Mouse (Mus musculus) liver, embryonic 11.5 days (tissue): ENCODE measurements around the gene Chchd4. TPM values are rescaled to one million over a fixed set of nuclear protein-coding genes. Genes with fewer than 3 reads are reported as not detected.

Experiments
- ATAC-seq: fragments of 200-750 bp; cut with Nextera tagmentation; replicated peaks from 2 replicates; pipeline ENCODE4 v1.8.0; 2017; ENCODE audit warnings: moderate number of reproducible peaks, mild to moderate bottlenecking, moderate TSS enrichment, moderate library complexity; ENCODE audit not compliant: low FRiP score
- DNase-seq: peaks from one replicate; pipeline ENCODE4 v3.0.0-alpha.2; 2017; ENCODE audit warnings: low spot score
- H3K27ac ChIP-seq: fragments of 300-500 bp; sonication (generic); 2 replicates; pipeline ENCODE4 v1.5.1; 2014; ENCODE audit warnings: mild to moderate bottlenecking, low read depth, low read length, control low read depth
- H3K27me3 ChIP-seq: fragments of 300-500 bp; sonication (generic); replicated peaks from 2 replicates; pipeline ENCODE4 v1.6.1; 2014; ENCODE audit warnings: low read length, mixed read lengths; ENCODE audit not compliant: control insufficient read depth, insufficient read depth
- H3K36me3 ChIP-seq: fragments of 300-500 bp; sonication (generic); 2 replicates; pipeline ENCODE4 v1.6.1; 2014; ENCODE audit warnings: mild to moderate bottlenecking, low read length, moderate library complexity, mixed read lengths; ENCODE audit not compliant: control insufficient read depth, insufficient read depth
- H3K4me1 ChIP-seq: fragments of 300-500 bp; sonication (generic); replicated peaks from 2 replicates; pipeline ENCODE4 v1.6.1; 2014; ENCODE audit warnings: low read length, mixed read lengths; ENCODE audit not compliant: control insufficient read depth, insufficient read depth
- H3K4me2 ChIP-seq: fragments of 300-500 bp; sonication (generic); 2 replicates; pipeline ENCODE4 v1.6.1; 2014; ENCODE audit warnings: mild to moderate bottlenecking, control low read depth, moderate library complexity
- H3K4me3 ChIP-seq: fragments of 300-500 bp; sonication (generic); 2 replicates; pipeline ENCODE4 v1.5.1; 2014; ENCODE audit warnings: low read depth, low read length, control low read depth
- H3K9ac ChIP-seq: fragments of 300-500 bp; sonication (generic); 2 replicates; pipeline ENCODE4 v1.6.1; 2014; ENCODE audit warnings: low read depth, low read length, control low read depth
- H3K9me3 ChIP-seq: fragments of 300-500 bp; sonication (generic); 2 replicates; pipeline ENCODE4 v1.6.1; 2016; ENCODE audit warnings: low read length, inconsistent platforms, mixed read lengths; ENCODE audit not compliant: control insufficient read depth
- whole genome bisulfite sequencing: fragments of 180-500 bp; shearing (Covaris S2); extraction: QIAGEN DNeasy Blood & Tissue Kit; methylation state at CpG from one replicate; pipeline ENCODE4 v1.1.7; 2014; 5-methylcytosine and 5-hydroxymethylcytosine counted together
- polyA plus RNA-seq: library from polyadenylated mRNA; unstranded; fragments of >200 nt; fragmentation: Nextera tagmentation; extraction: Ambion mirVana; gene quantifications from 2 replicates; pipeline ENCODE4 v1.2.1, GENCODE M21; 2014

Gene Chchd4
- polyA plus RNA-seq, 1 experiment from 2014 or later, result 47.1 TPM

- Histone ChIP-seq H3K9me3 (no peaks in the 10 kb centered on the region), H3K4me2 (no peak overlapping the region), H3K27ac (no peak overlapping the region), H3K4me3 (no peak overlapping the region), H3K36me3 (peaks cover 14% of the 10 kb centered on the region), H3K27me3 (no peaks in the 10 kb centered on the region), H3K9ac (no peak overlapping the region), H3K4me1 (peaks cover under 1% of the 10 kb centered on the region; the same call in 1 of the 2 replicates)
- DNase-seq, result peak; percentile 57
- no peak for ATAC-seq
- 38% methylated on average over 7 of the region's 7 CpGs for WGBS
These were observed 36.0 kb upstream of the Chchd4 start for GRCm38 (mm10) chr6:91509326-91509725.

GRCm38 (mm10) chr6:91508041-91508440 is 34.7 kb upstream of the Chchd4 start:
- Histone ChIP-seq H3K36me3 (peaks cover 27% of the 10 kb centered on the region), H3K4me3 (no peak overlapping the region), H3K9me3 (0 out of 2 replicates have a peak, but pooled peaks cover 3% of the 10 kb centered on the region), H3K27ac (no peak overlapping the region), H3K4me1 (no peaks in the 10 kb centered on the region), H3K9ac (no peak overlapping the region), H3K27me3 (no peaks in the 10 kb centered on the region), H3K4me2 (no peak overlapping the region)
- no peak for DNase-seq
- ATAC-seq, result no peak
- WGBS, result 83% methylated on average over 3 of the region's 3 CpGs

- Histone ChIP-seq H3K9ac (no peak overlapping the region), H3K9me3 (0 out of 2 replicates have a peak, but pooled peaks cover 3% of the 10 kb centered on the region), H3K4me1 (no peaks in the 10 kb centered on the region), H3K27ac (0 out of 2 replicates have a peak overlapping the region, but pooled peaks have one; percentile 2), H3K36me3 (peaks cover 30% of the 10 kb centered on the region), H3K4me3 (no peak overlapping the region), H3K27me3 (no peaks in the 10 kb centered on the region), H3K4me2 (no peak overlapping the region)
- no peak for ATAC-seq
- WGBS, result 64% methylated on average over 5 of the region's 5 CpGs
- DNase-seq, result no peak
These were observed 32.7 kb upstream of the Chchd4 start for GRCm38 (mm10) chr6:91506036-91506435.

GRCm38 (mm10) chr6:91503302-91503701 is 30.0 kb upstream of the Chchd4 start:
- Histone ChIP-seq H3K9me3 (0 out of 2 replicates have a peak, but pooled peaks cover 3% of the 10 kb centered on the region), H3K4me3 (no peak overlapping the region), H3K9ac (no peak overlapping the region), H3K36me3 (peaks cover 41% of the 10 kb centered on the region), H3K27me3 (no peaks in the 10 kb centered on the region), H3K4me1 (no peaks in the 10 kb centered on the region), H3K4me2 (no peak overlapping the region), H3K27ac (no peak overlapping the region)
- ATAC-seq (no peak), DNase-seq (no peak)
- WGBS, result 61% methylated on average over 1 of the region's 1 CpGs

GRCm38 (mm10) chr6:91494526-91494925 is 21.2 kb upstream of the Chchd4 start:
- H3K4me3 ChIP-seq, result no peak overlapping the region
- DNase-seq, result no peak
- H3K9ac ChIP-seq, result no peak overlapping the region
- H3K27ac ChIP-seq, result no peak overlapping the region
- H3K4me2 ChIP-seq, result no peak overlapping the region
- ATAC-seq, result no peak
- H3K4me1 ChIP-seq, result no peaks in the 10 kb centered on the region
- H3K36me3 ChIP-seq, result peaks cover 20% of the 10 kb centered on the region
- H3K9me3 ChIP-seq, result no peaks in the 10 kb centered on the region
- WGBS, result 82% methylated on average over 8 of the region's 8 CpGs
- no peaks in the 10 kb centered on the region for H3K27me3 ChIP-seq

- Histone ChIP-seq H3K4me2 (no peak overlapping the region), H3K9ac (no peak overlapping the region), H3K4me1 (no peaks in the 10 kb centered on the region), H3K4me3 (no peak overlapping the region), H3K36me3 (peaks cover 15% of the 10 kb centered on the region), H3K9me3 (no peaks in the 10 kb centered on the region), H3K27ac (no peak overlapping the region), H3K27me3 (no peaks in the 10 kb centered on the region)
- DNase-seq, result no peak
- ATAC-seq, result no peak
- 76% methylated on average over 10 of the region's 10 CpGs for WGBS
These were observed 19.7 kb upstream of the Chchd4 start for GRCm38 (mm10) chr6:91493053-91493452.

GRCm38 (mm10) chr6:91491004-91491403 is 17.7 kb upstream of the Chchd4 start:
- H3K4me2 ChIP-seq, result no peak overlapping the region
- no peaks in the 10 kb centered on the region for H3K4me1 ChIP-seq
- ATAC-seq, result no peak
- no peak overlapping the region for H3K27ac ChIP-seq
- no peak for DNase-seq
- no peak overlapping the region for H3K9ac ChIP-seq
- peaks cover 25% of the 10 kb centered on the region for H3K36me3 ChIP-seq
- no peaks in the 10 kb centered on the region for H3K27me3 ChIP-seq
- WGBS, result 70% methylated on average over 6 of the region's 6 CpGs
- no peak overlapping the region for H3K4me3 ChIP-seq
- H3K9me3 ChIP-seq, result no peaks in the 10 kb centered on the region

- ATAC-seq, result no peak
- H3K4me2 ChIP-seq, result no peak overlapping the region
- no peak overlapping the region for H3K27ac ChIP-seq
- H3K27me3 ChIP-seq, result no peaks in the 10 kb centered on the region
- peaks cover 32% of the 10 kb centered on the region for H3K36me3 ChIP-seq
- H3K9ac ChIP-seq, result no peak overlapping the region
- H3K4me3 ChIP-seq, result no peak overlapping the region
- 85% methylated on average over 10 of the region's 10 CpGs for WGBS
- no peak for DNase-seq
- H3K4me1 ChIP-seq, result no peaks in the 10 kb centered on the region
- H3K9me3 ChIP-seq, result no peaks in the 10 kb centered on the region
These were observed 16.5 kb upstream of the Chchd4 start for GRCm38 (mm10) chr6:91489872-91490271.

- Histone ChIP-seq H3K27me3 (no peaks in the 10 kb centered on the region), H3K4me2 (no peak overlapping the region), H3K4me1 (no peaks in the 10 kb centered on the region), H3K9me3 (no peaks in the 10 kb centered on the region), H3K4me3 (no peak overlapping the region), H3K27ac (no peak overlapping the region), H3K36me3 (peaks cover 35% of the 10 kb centered on the region), H3K9ac (no peak overlapping the region)
- ATAC-seq (no peak), DNase-seq (no peak)
- WGBS, result 78% methylated on average over 9 of the region's 9 CpGs
These were observed 15.3 kb upstream of the Chchd4 start for GRCm38 (mm10) chr6:91488496-91489212.
